Mouse (Mus musculus): ENCODE data around the gene Senp6.

- TF ChIP-seq CTCF (IDR thresholded peaks at IDR 0.05; ENCODE audit: low read depth) (no peak), EP300 (IDR thresholded peaks at IDR 0.05; ENCODE audit: low read depth) (no peak)
Measured at GRCm38 (mm10) chr9:80161451-80161850, 94.7 kb downstream of the Senp6 start.
